Mouse (Mus musculus): ENCODE results near the gene Tecpr1. TPM values are rescaled to one million over a fixed set of nuclear protein-coding genes. Genes with fewer than 3 reads are reported as not detected.

The Tecpr1 gene
- polyA plus RNA-seq, 1 experiment: 240 TPM

DNA sequence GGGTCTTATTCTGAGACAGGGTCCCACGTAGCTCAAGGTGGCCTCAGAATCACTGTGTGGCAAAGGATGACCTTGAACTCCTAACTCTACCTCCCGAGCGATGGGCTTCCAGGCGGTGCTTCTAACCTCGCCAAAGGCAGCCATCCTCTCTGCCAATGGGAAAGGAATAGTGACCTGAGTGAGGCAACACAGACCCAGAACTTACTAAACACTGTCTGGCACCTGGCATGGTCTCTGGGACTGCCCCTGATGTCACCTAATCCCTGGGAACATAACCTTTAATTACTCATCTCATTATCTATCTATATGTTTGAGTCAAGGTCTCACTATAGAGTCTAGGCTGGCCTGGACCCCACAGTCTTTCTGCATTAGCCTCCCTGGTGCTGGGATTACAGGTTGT is 3.5 kb downstream of the Tecpr1 start:
- no peak overlapping the region for H3K27ac ChIP-seq (ENCODE audit: control insufficient read depth, insufficient read depth, low read length)
- no peaks in the 10 kb centered on the region for H3K27me3 ChIP-seq (ENCODE audit: control insufficient read depth, insufficient read depth, low read length)
- H3K36me3 ChIP-seq (ENCODE audit: control insufficient read depth, insufficient read depth, low read length): peaks cover 4% of the 10 kb centered on the region
- no peak overlapping the region for H3K4me3 ChIP-seq (ENCODE audit: control insufficient read depth, insufficient read depth, low read length)
- peaks cover 47% of the 10 kb centered on the region for H3K4me1 ChIP-seq (replicated peaks; ENCODE audit: control insufficient read depth, insufficient read depth, low read length)
- DNase-seq: no peak
- TF ChIP-seq CTCF (IDR thresholded peaks at IDR 0.05; ENCODE audit: borderline replicate concordance, control insufficient read depth, extremely low read depth, insufficient read depth, low read length, poor library complexity): no peak
- TF ChIP-seq POLR2A (IDR thresholded peaks at IDR 0.05; ENCODE audit: control insufficient read depth, extremely low read depth, insufficient read depth, low read length, poor library complexity): no peak
- 95% methylated on average over 5 of the region's 5 CpGs for WGBS

DNA sequence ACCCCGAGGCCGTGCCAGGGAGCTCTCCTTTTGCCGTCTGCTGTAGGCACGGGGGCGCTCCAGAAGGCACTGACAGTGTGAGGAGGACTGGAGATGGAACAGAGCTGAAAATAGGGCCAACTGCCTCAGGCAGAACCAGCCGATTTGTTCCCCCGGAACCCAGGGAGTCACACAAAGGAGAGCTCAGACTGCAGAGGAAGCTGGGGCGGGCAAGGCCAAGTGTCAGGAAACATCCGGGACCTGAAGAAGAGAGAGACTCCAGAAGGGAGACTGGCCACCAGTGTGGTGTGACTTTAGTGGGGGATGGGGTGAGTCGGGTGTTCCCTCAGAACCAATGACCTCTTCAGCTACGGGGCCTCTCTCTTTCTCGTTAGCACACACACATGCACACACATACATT is 4.1 kb downstream of the Tecpr1 start:
- DNase-seq: no peak
- Histone ChIP-seq H3K4me3 (ENCODE audit: control insufficient read depth, insufficient read depth, low read length) (no peak overlapping the region), H3K27me3 (ENCODE audit: control insufficient read depth, insufficient read depth, low read length) (no peaks in the 10 kb centered on the region), H3K36me3 (ENCODE audit: control insufficient read depth, insufficient read depth, low read length) (peaks cover 4% of the 10 kb centered on the region), H3K4me1 (replicated peaks; ENCODE audit: control insufficient read depth, insufficient read depth, low read length) (peaks cover 47% of the 10 kb centered on the region), H3K27ac (ENCODE audit: control insufficient read depth, insufficient read depth, low read length) (no peak overlapping the region)
- 79% methylated on average over 12 of the region's 12 CpGs for WGBS
- no peak for TF ChIP-seq CTCF (IDR thresholded peaks at IDR 0.05; ENCODE audit: borderline replicate concordance, control insufficient read depth, extremely low read depth, insufficient read depth, low read length, poor library complexity)
- TF ChIP-seq POLR2A (IDR thresholded peaks at IDR 0.05; ENCODE audit: control insufficient read depth, extremely low read depth, insufficient read depth, low read length, poor library complexity): no peak

GRCm38 (mm10) chr5:144218061-144218460 is 5.4 kb downstream of the Tecpr1 start:
- 94% methylated on average over 7 of the region's 7 CpGs for WGBS

DNA sequence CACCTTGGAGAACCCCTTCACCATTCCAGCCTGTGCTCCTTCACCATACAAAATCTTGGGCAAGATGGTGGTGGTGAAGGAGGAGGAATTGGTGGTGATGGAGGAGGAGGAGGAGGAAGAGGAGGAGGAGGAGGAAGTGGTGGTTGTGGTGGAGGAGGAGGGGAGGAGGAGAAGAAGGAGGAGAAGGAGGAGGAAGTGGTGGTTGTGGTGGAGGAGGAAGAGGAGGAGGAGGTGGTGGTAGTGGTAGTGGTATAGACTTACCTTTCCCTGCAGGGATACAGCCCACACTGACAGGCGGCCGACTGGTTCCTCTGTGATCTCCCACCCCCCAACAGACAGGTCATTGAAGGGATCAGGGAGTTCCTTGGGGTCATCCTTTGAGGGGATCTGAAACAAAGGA is 7.4 kb downstream of the Tecpr1 start:
- no peak for TF ChIP-seq CTCF (IDR thresholded peaks at IDR 0.05; ENCODE audit: borderline replicate concordance, control insufficient read depth, extremely low read depth, insufficient read depth, low read length, poor library complexity)
- no peak for TF ChIP-seq POLR2A (IDR thresholded peaks at IDR 0.05; ENCODE audit: control insufficient read depth, extremely low read depth, insufficient read depth, low read length, poor library complexity)
- Histone ChIP-seq H3K27me3 (ENCODE audit: control insufficient read depth, insufficient read depth, low read length) (no peaks in the 10 kb centered on the region), H3K36me3 (ENCODE audit: control insufficient read depth, insufficient read depth, low read length) (peaks cover 32% of the 10 kb centered on the region), H3K4me1 (replicated peaks; ENCODE audit: control insufficient read depth, insufficient read depth, low read length) (peaks cover 33% of the 10 kb centered on the region), H3K27ac (ENCODE audit: control insufficient read depth, insufficient read depth, low read length) (no peak overlapping the region), H3K4me3 (ENCODE audit: control insufficient read depth, insufficient read depth, low read length) (no peak overlapping the region)
- 9% methylated on average over 2 of the region's 2 CpGs for WGBS
- no peak for DNase-seq

More at GRCm38 (mm10) chr5:144218061-144218460, 5.4 kb downstream of the Tecpr1 start:
- H3K27ac ChIP-seq (ENCODE audit: control insufficient read depth, insufficient read depth, low read length): no peak overlapping the region
- H3K36me3 ChIP-seq (ENCODE audit: control insufficient read depth, insufficient read depth, low read length): peaks cover 17% of the 10 kb centered on the region
- DNase-seq: no peak
- no peak overlapping the region for H3K4me3 ChIP-seq (ENCODE audit: control insufficient read depth, insufficient read depth, low read length)
- no peaks in the 10 kb centered on the region for H3K27me3 ChIP-seq (ENCODE audit: control insufficient read depth, insufficient read depth, low read length)
- no peak for TF ChIP-seq POLR2A (IDR thresholded peaks at IDR 0.05; ENCODE audit: control insufficient read depth, extremely low read depth, insufficient read depth, low read length, poor library complexity)
- no peak for TF ChIP-seq CTCF (IDR thresholded peaks at IDR 0.05; ENCODE audit: borderline replicate concordance, control insufficient read depth, extremely low read depth, insufficient read depth, low read length, poor library complexity)
- peaks cover 47% of the 10 kb centered on the region for H3K4me1 ChIP-seq (replicated peaks; ENCODE audit: control insufficient read depth, insufficient read depth, low read length)

- no peak for TF ChIP-seq POLR2A (IDR thresholded peaks at IDR 0.05; ENCODE audit: control insufficient read depth, extremely low read depth, insufficient read depth, low read length, poor library complexity)
- TF ChIP-seq CTCF (IDR thresholded peaks at IDR 0.05; ENCODE audit: borderline replicate concordance, control insufficient read depth, extremely low read depth, insufficient read depth, low read length, poor library complexity): peak; percentile 89
- H3K27me3 ChIP-seq (ENCODE audit: control insufficient read depth, insufficient read depth, low read length): no peaks in the 10 kb centered on the region
- H3K4me3 ChIP-seq (ENCODE audit: control insufficient read depth, insufficient read depth, low read length): no peak overlapping the region
- peaks cover 22% of the 10 kb centered on the region for H3K4me1 ChIP-seq (replicated peaks; ENCODE audit: control insufficient read depth, insufficient read depth, low read length)
- 64% methylated on average over 7 of the region's 7 CpGs for WGBS
- peaks cover 48% of the 10 kb centered on the region for H3K36me3 ChIP-seq (ENCODE audit: control insufficient read depth, insufficient read depth, low read length)
- DNase-seq: peak; percentile 60
- H3K27ac ChIP-seq (ENCODE audit: control insufficient read depth, insufficient read depth, low read length): no peak overlapping the region
Measured at GRCm38 (mm10) chr5:144214453-144214852, 9.0 kb downstream of the Tecpr1 start.

- Histone ChIP-seq H3K36me3 (ENCODE audit: control insufficient read depth, insufficient read depth, low read length) (peaks cover 67% of the 10 kb centered on the region), H3K27ac (ENCODE audit: control insufficient read depth, insufficient read depth, low read length) (no peak overlapping the region), H3K4me1 (replicated peaks; ENCODE audit: control insufficient read depth, insufficient read depth, low read length) (no peaks in the 10 kb centered on the region), H3K27me3 (ENCODE audit: control insufficient read depth, insufficient read depth, low read length) (no peaks in the 10 kb centered on the region), H3K4me3 (ENCODE audit: control insufficient read depth, insufficient read depth, low read length) (no peak overlapping the region)
- no peak for TF ChIP-seq POLR2A (IDR thresholded peaks at IDR 0.05; ENCODE audit: control insufficient read depth, extremely low read depth, insufficient read depth, low read length, poor library complexity)
- TF ChIP-seq CTCF (IDR thresholded peaks at IDR 0.05; ENCODE audit: borderline replicate concordance, control insufficient read depth, extremely low read depth, insufficient read depth, low read length, poor library complexity): peak; percentile 87
- 70% methylated on average over 11 of the region's 11 CpGs for WGBS
- no peak for DNase-seq
Measured at GRCm38 (mm10) chr5:144207478-144207877, 15.9 kb downstream of the Tecpr1 start.

DNA sequence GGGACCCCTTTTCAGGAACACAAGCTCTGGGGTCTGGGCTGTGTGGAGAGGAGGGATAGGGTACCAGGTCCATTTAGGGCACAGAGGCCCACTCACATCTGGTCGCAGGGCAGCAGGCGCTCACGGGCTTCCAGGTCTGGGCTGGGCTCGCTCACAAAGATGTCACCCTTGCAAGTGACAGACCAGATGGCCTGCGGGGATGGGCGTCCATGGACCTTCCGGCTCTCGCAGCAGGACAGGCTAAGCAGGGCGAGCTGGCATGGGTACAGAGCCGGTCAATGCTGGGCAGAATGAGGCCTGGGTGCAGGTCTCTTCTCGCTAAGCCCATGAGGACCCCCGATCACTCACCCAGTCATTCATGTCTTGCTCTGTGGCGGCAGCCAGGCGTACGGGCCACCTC is 17.3 kb downstream of the Tecpr1 start:
- Histone ChIP-seq H3K27ac (ENCODE audit: control insufficient read depth, insufficient read depth, low read length) (no peak overlapping the region), H3K4me1 (replicated peaks; ENCODE audit: control insufficient read depth, insufficient read depth, low read length) (no peaks in the 10 kb centered on the region), H3K4me3 (ENCODE audit: control insufficient read depth, insufficient read depth, low read length) (no peak overlapping the region), H3K36me3 (ENCODE audit: control insufficient read depth, insufficient read depth, low read length) (peaks cover 67% of the 10 kb centered on the region), H3K27me3 (ENCODE audit: control insufficient read depth, insufficient read depth, low read length) (no peaks in the 10 kb centered on the region)
- TF ChIP-seq POLR2A (IDR thresholded peaks at IDR 0.05; ENCODE audit: control insufficient read depth, extremely low read depth, insufficient read depth, low read length, poor library complexity) (no peak), CTCF (IDR thresholded peaks at IDR 0.05; ENCODE audit: borderline replicate concordance, control insufficient read depth, extremely low read depth, insufficient read depth, low read length, poor library complexity) (no peak)
- DNase-seq: no peak
- WGBS: 97% methylated on average over 15 of the region's 15 CpGs
